Mouse (Mus musculus) cerebellum, adult 8-10 months (tissue): ENCODE data around the gene Mkln1.

Source experiments
- DNase-seq: peaks from one replicate; pipeline ENCODE4 v3.0.0; 2022

The Mkln1 gene

GRCm38 (mm10) chr6:31398431-31399205 lies at the start of gene Mkln1:
Gene Mkln1, plus strand, starts transcription at chr6:31398735.
- DNase-seq: peak; percentile 88

- no peak for DNase-seq
Observed at GRCm38 (mm10) chr6:31356444-31357191, 41.9 kb upstream of the Mkln1 start.

GRCm38 (mm10) chr6:31357286-31357685 lies 41.2 kb upstream of the Mkln1 start:
- no peak for DNase-seq

GRCm38 (mm10) chr6:31362617-31363016 lies 35.9 kb upstream of the Mkln1 start:
- no peak for DNase-seq

GRCm38 (mm10) chr6:31364399-31364798 lies 34.1 kb upstream of the Mkln1 start:
- DNase-seq: no peak

GRCm38 (mm10) chr6:31367947-31368346 lies 30.6 kb upstream of the Mkln1 start:
- DNase-seq: no peak

- no peak for DNase-seq
Observed at GRCm38 (mm10) chr6:31368559-31368958, 30.0 kb upstream of the Mkln1 start.

- DNase-seq: peak; percentile 17
Observed at GRCm38 (mm10) chr6:31369875-31370274, 28.7 kb upstream of the Mkln1 start.

- DNase-seq: peak; percentile 9
Observed at GRCm38 (mm10) chr6:31370550-31371061, 27.9 kb upstream of the Mkln1 start.

GRCm38 (mm10) chr6:31371140-31371539 lies 27.4 kb upstream of the Mkln1 start:
- DNase-seq: no peak

- DNase-seq: no peak
Observed at GRCm38 (mm10) chr6:31372620-31373019, 25.9 kb upstream of the Mkln1 start.

- no peak for DNase-seq
Observed at GRCm38 (mm10) chr6:31373084-31373673, 25.4 kb upstream of the Mkln1 start.

GRCm38 (mm10) chr6:31382989-31383388 lies 15.5 kb upstream of the Mkln1 start:
- no peak for DNase-seq

GRCm38 (mm10) chr6:31384794-31385193 lies 13.7 kb upstream of the Mkln1 start:
- no peak for DNase-seq

- DNase-seq: no peak
Observed at GRCm38 (mm10) chr6:31385281-31386145, 13.0 kb upstream of the Mkln1 start.

GRCm38 (mm10) chr6:31389716-31390115 lies 8.8 kb upstream of the Mkln1 start:
- no peak for DNase-seq

GRCm38 (mm10) chr6:31390243-31390981 lies 8.1 kb upstream of the Mkln1 start:
- no peak for DNase-seq

- DNase-seq: no peak
Observed at GRCm38 (mm10) chr6:31392871-31393270, 5.7 kb upstream of the Mkln1 start.

GRCm38 (mm10) chr6:31396118-31396517 lies 2.4 kb upstream of the Mkln1 start:
- DNase-seq: no peak

- no peak for DNase-seq
Observed at GRCm38 (mm10) chr6:31397308-31397707, 1.2 kb upstream of the Mkln1 start.

GRCm38 (mm10) chr6:31397775-31398430 lies 632 bp upstream of the Mkln1 start:
- no peak for DNase-seq
